Mouse (Mus musculus) spleen, postnatal 4 days (tissue): ENCODE data around the gene Drd4.

ENCODE experiments used
- DNase-seq, 2 experiments: peaks; one replicate each; pipeline ENCODE4 v3.0.0; 2022; ENCODE audit warnings: low spot score in 2 of 2

The Drd4 gene

GRCm38 (mm10) chr7:141335044-141335579 is 43.3 kb downstream of the Drd4 start:
- DNase-seq = no peak

GRCm38 (mm10) chr7:141335682-141336081 is 43.9 kb downstream of the Drd4 start:
- DNase-seq = peak in 1 of 2 experiments; percentile 58

- DNase-seq = no peak
These were observed 44.5 kb downstream of the Drd4 start for GRCm38 (mm10) chr7:141336296-141336695.

- DNase-seq = peak in 1 of 2 experiments; percentile 59
These were observed 46.1 kb downstream of the Drd4 start for GRCm38 (mm10) chr7:141337716-141338416.

GRCm38 (mm10) chr7:141338576-141339131 is 46.8 kb downstream of the Drd4 start, which contains the start of gene Eps8l2:
Gene Eps8l2, plus strand, starts transcription at chr7:141338880.
- peak; percentile 52 to 75 for DNase-seq

- DNase-seq = peak in 1 of 2 experiments; percentile 63
These were observed 47.6 kb downstream of the Drd4 start for GRCm38 (mm10) chr7:141339215-141339920.

GRCm38 (mm10) chr7:141340023-141340422 is 48.2 kb downstream of the Drd4 start:
- DNase-seq = no peak

- no peak for DNase-seq
These were observed 48.7 kb downstream of the Drd4 start for GRCm38 (mm10) chr7:141340476-141340875.

GRCm38 (mm10) chr7:141341689-141342226 is 50.0 kb downstream of the Drd4 start:
- DNase-seq = peak in 1 of 2 experiments; percentile 55

- peak in 1 of 2 experiments; percentile 53 for DNase-seq
These were observed 51.4 kb downstream of the Drd4 start for GRCm38 (mm10) chr7:141343230-141343629.

- DNase-seq = peak in 1 of 2 experiments; percentile 54
These were observed 51.9 kb downstream of the Drd4 start for GRCm38 (mm10) chr7:141343696-141344095.

GRCm38 (mm10) chr7:141344787-141345186 is 53.0 kb downstream of the Drd4 start:
- no peak for DNase-seq
